Mouse (Mus musculus) MEL (cell line): ENCODE measurements around the gene Tph1. TPM values are rescaled to one million over a fixed set of nuclear protein-coding genes. Genes with fewer than 3 reads are reported as not detected.

ENCODE experiments used
- DNase-seq: peaks from one replicate; pipeline ENCODE4 v3.0.0; 2011; ENCODE audit warnings: low read depth, low spot score
- H3K27ac ChIP-seq: 2 replicates; pipeline ENCODE4 v1.5.1; 2012; ENCODE audit warnings: low read depth, mild to moderate bottlenecking, control low read depth, low read length, moderate library complexity; ENCODE audit not compliant: control insufficient read depth
- H3K27me3 ChIP-seq, 2 experiments: fragments of 150-350 bp in 1 of 2; sonication (generic) in 1 of 2; 2 replicates each; pipeline ENCODE4 v1.6.1; 2012; ENCODE audit warnings: low read length in 2 of 2, mild to moderate bottlenecking in 2 of 2, improper control_type of control experiment in 1 of 2, moderate library complexity in 1 of 2; ENCODE audit not compliant: insufficient read depth in 2 of 2, control insufficient read depth in 1 of 2
- H3K36me3 ChIP-seq, 2 experiments: 2 replicates each; pipeline ENCODE4 v1.6.1; 2012 to 2014; ENCODE audit warnings: low read length in 2 of 2, improper control_type of control experiment in 1 of 2, inconsistent platforms in 1 of 2, mild to moderate bottlenecking in 1 of 2; ENCODE audit not compliant: insufficient read depth in 2 of 2, control insufficient read depth in 1 of 2
- H3K4me1 ChIP-seq, 2 experiments: fragments of 150-350 bp in 1 of 2; sonication (generic) in 1 of 2; 2 replicates each; pipeline ENCODE4 v1.6.1; 2012; ENCODE audit warnings: low read length in 2 of 2, improper control_type of control experiment in 1 of 2, mild to moderate bottlenecking in 1 of 2; ENCODE audit not compliant: insufficient read depth in 2 of 2, control insufficient read depth in 1 of 2
- H3K4me3 ChIP-seq, 2 experiments: fragments of 150-350 bp in 1 of 2; sonication (generic) in 1 of 2; 2 replicates each; pipeline ENCODE4 v1.5.1; 2012; ENCODE audit warnings: low read depth in 2 of 2, low read length in 2 of 2, mild to moderate bottlenecking in 2 of 2, moderate library complexity in 2 of 2, control low read depth in 1 of 2, improper control_type of control experiment in 1 of 2; ENCODE audit not compliant: control insufficient read depth in 1 of 2, insufficient read depth in 1 of 2
- H3K79me2 ChIP-seq: 2 replicates; pipeline ENCODE4 v1.6.1; 2012; ENCODE audit warnings: mild to moderate bottlenecking, low read length, moderate library complexity; ENCODE audit not compliant: control insufficient read depth, poor library complexity, insufficient read depth
- H3K9ac ChIP-seq: 2 replicates; pipeline ENCODE4 v1.6.1; 2012; ENCODE audit warnings: low read depth, mild to moderate bottlenecking, control low read depth, low read length, moderate library complexity; ENCODE audit not compliant: control insufficient read depth, poor library complexity, severe bottlenecking
- H3K9me3 ChIP-seq: fragments of 150-350 bp; sonication (generic); replicated peaks from 2 replicates; pipeline ENCODE4 v1.6.1; 2012; ENCODE audit warnings: mild to moderate bottlenecking, low read length, improper control_type of control experiment, moderate library complexity; ENCODE audit not compliant: insufficient read depth
- CHD2 ChIP-seq: IDR thresholded peaks from 2 replicates; pipeline ENCODE4 v1.6.1; 2011; ENCODE audit warnings: low read length, improper control_type of control experiment
- CTCF ChIP-seq, 3 experiments: IDR thresholded peaks in 2 of 3; conservative IDR thresholded peaks in 1 of 3; 2 replicates each; pipeline ENCODE4 v1.5.1; 2011 to 2012; ENCODE audit warnings: low read length in 3 of 3, low read depth in 2 of 3, mild to moderate bottlenecking in 2 of 3, improper control_type of control experiment in 1 of 3, inconsistent platforms in 1 of 3, mixed read lengths in 1 of 3, moderate library complexity in 1 of 3; ENCODE audit not compliant: control insufficient read depth in 1 of 3, insufficient read depth in 1 of 3, poor library complexity in 1 of 3, severe bottlenecking in 1 of 3
- EP300 ChIP-seq, 2 experiments: IDR thresholded peaks; 2 replicates each; pipeline ENCODE4 v1.6.1; 2011; ENCODE audit warnings: improper control_type of control experiment in 2 of 2, low read length in 2 of 2, low read depth in 1 of 2, mild to moderate bottlenecking in 1 of 2
- ETS1 ChIP-seq: IDR thresholded peaks from 2 replicates; pipeline ENCODE4 v1.6.1; 2012; ENCODE audit warnings: low read depth, mild to moderate bottlenecking, inconsistent platforms, low read length, improper control_type of control experiment, moderate library complexity
- GATA1 ChIP-seq: IDR thresholded peaks from 2 replicates; pipeline ENCODE4 v1.6.1; 2011; ENCODE audit warnings: low read depth, low read length, improper control_type of control experiment
- HCFC1 ChIP-seq: IDR thresholded peaks from 2 replicates; pipeline ENCODE4 v1.6.1; 2012; ENCODE audit warnings: low read depth, mild to moderate bottlenecking, inconsistent platforms, low read length, improper control_type of control experiment, moderate library complexity
- KAT2A ChIP-seq: conservative IDR thresholded peaks from 2 replicates; pipeline ENCODE4 v1.6.1; 2012; ENCODE audit warnings: low read depth, low read length, improper control_type of control experiment, inconsistent platforms
- MAX ChIP-seq: IDR thresholded peaks from 2 replicates; pipeline ENCODE4 v1.6.1; 2011; ENCODE audit warnings: low read length, improper control_type of control experiment
- MAZ ChIP-seq: IDR thresholded peaks from 2 replicates; pipeline ENCODE4 v1.6.1; 2012; ENCODE audit warnings: low read depth, mild to moderate bottlenecking, inconsistent platforms, low read length, improper control_type of control experiment
- MXI1 ChIP-seq: IDR thresholded peaks from 2 replicates; pipeline ENCODE4 v1.6.1; 2011; ENCODE audit warnings: mild to moderate bottlenecking, low read depth, low read length, improper control_type of control experiment
- MYB ChIP-seq: IDR thresholded peaks from 2 replicates; pipeline ENCODE4 v1.6.1; 2011; ENCODE audit warnings: mild to moderate bottlenecking, low read depth, low read length, improper control_type of control experiment
- MYC ChIP-seq: IDR thresholded peaks from 2 replicates; pipeline ENCODE4 v1.6.1; 2011; ENCODE audit warnings: low read depth, mild to moderate bottlenecking, low read length, improper control_type of control experiment, moderate library complexity
- NELFE ChIP-seq: IDR thresholded peaks from 2 replicates; pipeline ENCODE4 v1.6.1; 2011; ENCODE audit warnings: low read depth, low read length, improper control_type of control experiment
- NRF1 ChIP-seq: IDR thresholded peaks from 2 replicates; pipeline ENCODE4 v1.6.1; 2014; ENCODE audit warnings: low read depth, mild to moderate bottlenecking, inconsistent platforms, low read length, improper control_type of control experiment, moderate library complexity; ENCODE audit not compliant: poor library complexity, insufficient read depth, severe bottlenecking
- POLR2A ChIP-seq, 2 experiments: IDR thresholded peaks; 2 replicates each; pipeline ENCODE4 v1.6.1; 2011 to 2012; ENCODE audit warnings: low read length in 2 of 2, mild to moderate bottlenecking in 2 of 2, control low read depth in 1 of 2, improper control_type of control experiment in 1 of 2, low read depth in 1 of 2, moderate library complexity in 1 of 2; ENCODE audit not compliant: control insufficient read depth in 1 of 2, insufficient read depth in 1 of 2, poor library complexity in 1 of 2
- POLR2AphosphoS2 ChIP-seq: IDR thresholded peaks from 2 replicates; pipeline ENCODE4 v1.6.1; 2011; ENCODE audit warnings: low read length, improper control_type of control experiment
- SMC3 ChIP-seq: IDR thresholded peaks from 2 replicates; pipeline ENCODE4 v1.6.1; 2011; ENCODE audit warnings: low read depth, low read length, improper control_type of control experiment
- TAL1 ChIP-seq: IDR thresholded peaks from 2 replicates; pipeline ENCODE4 v1.6.1; 2012; ENCODE audit warnings: mild to moderate bottlenecking, inconsistent platforms, low read length, moderate library complexity, mixed read lengths
- TBP ChIP-seq: IDR thresholded peaks from 2 replicates; pipeline ENCODE4 v1.8.0; 2011; ENCODE audit warnings: low read depth, low read length, improper control_type of control experiment
- UBTF ChIP-seq: IDR thresholded peaks from 2 replicates; pipeline ENCODE4 v1.6.1; 2012; ENCODE audit warnings: low read depth, mild to moderate bottlenecking, inconsistent platforms, low read length, improper control_type of control experiment, moderate library complexity, borderline replicate concordance; ENCODE audit not compliant: insufficient read depth
- USF1 ChIP-seq: IDR thresholded peaks from 2 replicates; pipeline ENCODE4 v1.6.1; 2014; ENCODE audit warnings: low read depth, mild to moderate bottlenecking, inconsistent platforms, low read length, improper control_type of control experiment, moderate library complexity
- ZKSCAN1 ChIP-seq: IDR thresholded peaks from 2 replicates; pipeline ENCODE4 v1.6.1; 2012; ENCODE audit warnings: low read depth, mild to moderate bottlenecking, inconsistent platforms, low read length, improper control_type of control experiment, moderate library complexity
- polyA plus RNA-seq, 2 experiments: library from polyadenylated mRNA; stranded (reverse) in 1 of 2; unstranded in 1 of 2; fragments of >175 nt in 1 of 2; fragments of >200 nt in 1 of 2; gene quantifications; 2 replicates each; pipeline versions ENCODE4 v1.2.1 to v1.2.4; 2012; ENCODE audit warnings: low replicate concordance in 2 of 2, low read depth in 1 of 2; ENCODE audit not compliant: insufficient read length in 2 of 2, insufficient read depth in 1 of 2, missing spikeins in 1 of 2
- total RNA-seq: library from RNA; depleted of rRNA; stranded (reverse); fragments of 300-350 nt; gene quantifications from 2 replicates; pipeline ENCODE4 v1.2.3, GENCODE M21; 2012

The Tph1 gene
- total and polyA plus RNA-seq, 3 experiments: 0.03 TPM; not detected in 2

DNA sequence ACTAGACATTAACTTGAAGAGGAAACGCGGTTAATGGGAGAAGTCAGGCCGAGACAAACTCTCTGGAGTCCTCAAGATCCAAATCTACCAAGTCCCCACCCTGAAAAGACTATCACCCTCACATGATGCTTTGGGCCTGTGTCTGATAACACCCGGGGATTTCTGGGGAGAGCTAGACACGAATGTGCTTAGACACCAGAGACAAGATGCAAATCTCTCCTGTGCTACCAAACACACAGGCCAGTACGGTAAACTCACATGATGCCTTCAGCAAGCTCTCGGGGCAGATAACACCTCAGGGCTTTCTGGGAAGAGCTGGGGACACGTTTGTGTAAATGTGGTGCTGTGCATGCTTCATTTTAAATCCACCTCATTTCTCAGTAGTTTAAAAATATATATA, 3.5 kb upstream of the Tph1 start (continued):
- no peak for TF ChIP-seq MAZ
- no peak for TF ChIP-seq TBP
- TF ChIP-seq ZKSCAN1: no peak
- TF ChIP-seq ETS1: peak; percentile 66; the same call in 1 of the 2 replicates
- no peak for TF ChIP-seq HCFC1
- 0 out of 4 replicates have a peak, but pooled peaks of 1 of the 2 experiments have one; percentile 34 for TF ChIP-seq POLR2A (IDR thresholded peaks at IDR 0.05; ENCODE audit: control insufficient read depth in 1 of 2, insufficient read depth in 1 of 2, low read depth in 1 of 2, low read length in 2 of 2, poor library complexity in 1 of 2)
- TF ChIP-seq POLR2AphosphoS2: no peak
- TF ChIP-seq NELFE: no peak
- TF ChIP-seq, all 39 proteins: peak for 9

DNA sequence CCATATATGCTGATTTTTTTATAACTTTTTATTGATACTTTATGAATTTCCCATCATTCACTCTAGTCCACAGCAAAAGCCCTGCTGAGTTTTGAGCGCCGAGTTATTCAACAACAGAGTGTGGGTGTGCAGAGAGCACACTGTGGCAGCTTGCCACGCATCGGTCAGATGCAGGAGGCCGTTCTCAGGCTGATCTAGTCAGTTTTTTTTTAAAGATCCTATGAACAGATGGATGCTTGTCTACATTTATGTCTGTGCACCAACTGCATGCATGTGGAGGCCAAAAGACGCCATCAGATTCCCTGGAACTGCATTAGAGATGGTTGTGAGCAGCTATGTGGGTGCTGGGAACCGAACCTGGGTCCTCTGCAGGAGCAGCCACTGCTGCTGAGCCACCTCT, 2.7 kb upstream of the Tph1 start:
- H3K27me3 ChIP-seq: no peaks in the 10 kb centered on the region
- peak overlapping the region; percentile 69; the same call in 1 of the 2 replicates for H3K27ac ChIP-seq
- H3K9ac ChIP-seq: no peak overlapping the region
- no peak for DNase-seq
- H3K4me1 ChIP-seq: peaks cover 13 to 30% of the 10 kb centered on the region in 2 experiments
- H3K36me3 ChIP-seq: peaks cover 0 to 14% of the 10 kb centered on the region in 2 experiments; a peak in 2 of 4 replicates
- H3K79me2 ChIP-seq: no peaks in the 10 kb centered on the region
- no peak for TF ChIP-seq KAT2A
- TF ChIP-seq UBTF: no peak
- TF ChIP-seq MAX: no peak
- no peak for TF ChIP-seq CTCF (IDR thresholded peaks at IDR 0.05 in 2 of 3, conservative IDR thresholded peaks at IDR 0.05 in 1 of 3; ENCODE audit: control insufficient read depth in 1 of 3, insufficient read depth in 1 of 3, low read depth in 2 of 3, low read length in 3 of 3, poor library complexity in 1 of 3, severe bottlenecking in 1 of 3)
- TF ChIP-seq SMC3: no peak
- TF ChIP-seq NRF1: no peak
- no peak for TF ChIP-seq POLR2AphosphoS2
- no peak for TF ChIP-seq MYC
- TF ChIP-seq USF1: no peak
- TF ChIP-seq HCFC1: no peak
- TF ChIP-seq GATA1: no peak
- TF ChIP-seq CHD2: no peak
- TF ChIP-seq MXI1: no peak
- no peak for TF ChIP-seq EP300 (IDR thresholded peaks at IDR 0.05; ENCODE audit: low read depth in 1 of 2, low read length in 2 of 2)
- no peak for TF ChIP-seq MYB
- TF ChIP-seq TAL1: no peak
- no peak for TF ChIP-seq MAZ
- no peak for TF ChIP-seq ZKSCAN1
- no peak overlapping the region for H3K4me3 ChIP-seq
- H3K9me3 ChIP-seq: no peaks in the 10 kb centered on the region
